Mouse (Mus musculus): ENCODE results near the gene Klf1. TPM values are rescaled to one million over a fixed set of nuclear protein-coding genes. Genes with fewer than 3 reads are reported as not detected.

Klf1 gene
- polyA plus RNA-seq, 1 experiment, result 3.2 TPM

GRCm38 (mm10) chr8:84893709-84894134 lies 8.0 kb upstream of the Klf1 start, which contains the start of gene Gcdh:
Gene Gcdh (minus strand): TSS chr8:84893921.
- peak within 1 kb of the TSS; percentile 83 for H3K27ac ChIP-seq (ENCODE audit: insufficient read depth, low read depth, low read length)
- WGBS, result under 1% methylated on average over 11 of the region's 11 CpGs

GRCm38 (mm10) chr8:84895963-84896362 lies 5.8 kb upstream of the Klf1 start:
- Histone ChIP-seq H3K36me3 (ENCODE audit: control insufficient read depth, insufficient read depth, low read length) (no peaks in the 10 kb centered on the region; the same call in 1 of the 2 replicates), H3K4me3 (ENCODE audit: insufficient read depth, low read depth, low read length) (no peak overlapping the region), H3K4me1 (ENCODE audit: control insufficient read depth, insufficient read depth, low read length) (no peaks in the 10 kb centered on the region; the same call in 1 of the 2 replicates), H3K27ac (ENCODE audit: insufficient read depth, low read depth, low read length) (no peak overlapping the region), H3K27me3 (replicated peaks; ENCODE audit: control insufficient read depth, insufficient read depth, low read length) (no peaks in the 10 kb centered on the region)
- WGBS, result 79% methylated on average over 5 of the region's 5 CpGs
- DNase-seq, result no peak
- TF ChIP-seq POLR2A (IDR thresholded peaks at IDR 0.05; ENCODE audit: low read depth, low read length) (no peak), CTCF (conservative IDR thresholded peaks at IDR 0.05; ENCODE audit: insufficient read depth, insufficient read length, low read depth, low read length) (no peak)

More at GRCm38 (mm10) chr8:84893709-84894134, 8.0 kb upstream of the Klf1 start, which contains the start of gene Gcdh:
- TF ChIP-seq POLR2A (IDR thresholded peaks at IDR 0.05; ENCODE audit: low read depth, low read length), result peak; percentile 79
- no peak for TF ChIP-seq CTCF (conservative IDR thresholded peaks at IDR 0.05; ENCODE audit: insufficient read depth, insufficient read length, low read depth, low read length)
- H3K27me3 ChIP-seq (replicated peaks; ENCODE audit: control insufficient read depth, insufficient read depth, low read length), result no peaks in the 10 kb centered on the region
- peak; percentile 99 for DNase-seq
- H3K4me1 ChIP-seq (ENCODE audit: control insufficient read depth, insufficient read depth, low read length), result no peaks in the 10 kb centered on the region; the same call in 1 of the 2 replicates
- peaks cover 4% of the 10 kb centered on the region; the same call in 1 of the 2 replicates for H3K36me3 ChIP-seq (ENCODE audit: control insufficient read depth, insufficient read depth, low read length)
- H3K4me3 ChIP-seq (ENCODE audit: insufficient read depth, low read depth, low read length), result peak within 1 kb of the TSS; percentile 94

GRCm38 (mm10) chr8:84901071-84901470 lies 657 bp upstream of the Klf1 start:
- WGBS, result 89% methylated on average over 4 of the region's 4 CpGs
- H3K36me3 ChIP-seq (ENCODE audit: control insufficient read depth, insufficient read depth, low read length), result no peaks in the 10 kb centered on the region
- H3K4me3 ChIP-seq (ENCODE audit: insufficient read depth, low read depth, low read length), result no peak overlapping the region

GRCm38 (mm10) chr8:84902367-84902919 lies 715 bp downstream of the Klf1 start:
- no peak for TF ChIP-seq POLR2A (IDR thresholded peaks at IDR 0.05; ENCODE audit: low read depth, low read length)
- TF ChIP-seq CTCF (conservative IDR thresholded peaks at IDR 0.05; ENCODE audit: insufficient read depth, insufficient read length, low read depth, low read length), result no peak
- no peaks in the 10 kb centered on the region for H3K36me3 ChIP-seq (ENCODE audit: control insufficient read depth, insufficient read depth, low read length)
- no peak for DNase-seq
- peak overlapping the region; percentile 75 for H3K4me3 ChIP-seq (ENCODE audit: insufficient read depth, low read depth, low read length)
- no peak overlapping the region for H3K27ac ChIP-seq (ENCODE audit: insufficient read depth, low read depth, low read length)
- H3K27me3 ChIP-seq (replicated peaks; ENCODE audit: control insufficient read depth, insufficient read depth, low read length), result no peaks in the 10 kb centered on the region
- H3K4me1 ChIP-seq (ENCODE audit: control insufficient read depth, insufficient read depth, low read length), result no peaks in the 10 kb centered on the region; the same call in 1 of the 2 replicates
- WGBS, result 9% methylated on average over 24 of the region's 24 CpGs

More at GRCm38 (mm10) chr8:84901071-84901470, 657 bp upstream of the Klf1 start:
- Histone ChIP-seq H3K27me3 (replicated peaks; ENCODE audit: control insufficient read depth, insufficient read depth, low read length) (no peaks in the 10 kb centered on the region), H3K4me1 (ENCODE audit: control insufficient read depth, insufficient read depth, low read length) (no peaks in the 10 kb centered on the region; the same call in 1 of the 2 replicates), H3K27ac (ENCODE audit: insufficient read depth, low read depth, low read length) (no peak overlapping the region)
- no peak for DNase-seq
- no peak for TF ChIP-seq POLR2A (IDR thresholded peaks at IDR 0.05; ENCODE audit: low read depth, low read length)

GRCm38 (mm10) chr8:84902920-84903661 lies 1.4 kb downstream of the Klf1 start:
- WGBS, result under 1% methylated on average over 68 of the region's 68 CpGs
- Histone ChIP-seq H3K36me3 (ENCODE audit: control insufficient read depth, insufficient read depth, low read length) (no peaks in the 10 kb centered on the region), H3K4me1 (ENCODE audit: control insufficient read depth, insufficient read depth, low read length) (no peaks in the 10 kb centered on the region; the same call in 1 of the 2 replicates), H3K27ac (ENCODE audit: insufficient read depth, low read depth, low read length) (peak overlapping the region; percentile 88), H3K27me3 (replicated peaks; ENCODE audit: control insufficient read depth, insufficient read depth, low read length) (no peaks in the 10 kb centered on the region), H3K4me3 (ENCODE audit: insufficient read depth, low read depth, low read length) (peak overlapping the region; percentile 75)
- TF ChIP-seq POLR2A (IDR thresholded peaks at IDR 0.05; ENCODE audit: low read depth, low read length), result no peak
- TF ChIP-seq CTCF (conservative IDR thresholded peaks at IDR 0.05; ENCODE audit: insufficient read depth, insufficient read length, low read depth, low read length), result peak; percentile 69
- DNase-seq, result peak; percentile 97

- H3K27ac ChIP-seq (ENCODE audit: insufficient read depth, low read depth, low read length), result no peak overlapping the region
- H3K27me3 ChIP-seq (replicated peaks; ENCODE audit: control insufficient read depth, insufficient read depth, low read length), result no peaks in the 10 kb centered on the region
- TF ChIP-seq CTCF (conservative IDR thresholded peaks at IDR 0.05; ENCODE audit: insufficient read depth, insufficient read length, low read depth, low read length) (no peak), POLR2A (IDR thresholded peaks at IDR 0.05; ENCODE audit: low read depth, low read length) (no peak)
- H3K4me1 ChIP-seq (ENCODE audit: control insufficient read depth, insufficient read depth, low read length), result no peaks in the 10 kb centered on the region; the same call in 1 of the 2 replicates
- H3K36me3 ChIP-seq (ENCODE audit: control insufficient read depth, insufficient read depth, low read length), result no peaks in the 10 kb centered on the region
- no peak for DNase-seq
- WGBS, result 85% methylated on average over 7 of the region's 7 CpGs
- no peak overlapping the region for H3K4me3 ChIP-seq (ENCODE audit: insufficient read depth, low read depth, low read length)
Measured at GRCm38 (mm10) chr8:84904351-84904750, 2.6 kb downstream of the Klf1 start.

- Histone ChIP-seq H3K4me1 (ENCODE audit: control insufficient read depth, insufficient read depth, low read length) (no peaks in the 10 kb centered on the region; the same call in 1 of the 2 replicates), H3K4me3 (ENCODE audit: insufficient read depth, low read depth, low read length) (no peak overlapping the region), H3K27me3 (replicated peaks; ENCODE audit: control insufficient read depth, insufficient read depth, low read length) (no peaks in the 10 kb centered on the region), H3K36me3 (ENCODE audit: control insufficient read depth, insufficient read depth, low read length) (no peaks in the 10 kb centered on the region), H3K27ac (ENCODE audit: insufficient read depth, low read depth, low read length) (no peak overlapping the region)
- no peak for DNase-seq
- TF ChIP-seq CTCF (conservative IDR thresholded peaks at IDR 0.05; ENCODE audit: insufficient read depth, insufficient read length, low read depth, low read length) (no peak), POLR2A (IDR thresholded peaks at IDR 0.05; ENCODE audit: low read depth, low read length) (no peak)
- 77% methylated on average over 9 of the region's 9 CpGs for WGBS
Measured at GRCm38 (mm10) chr8:84907037-84907436, 5.3 kb downstream of the Klf1 start.

All from kidney, adult 2 months (tissue).